Mouse (Mus musculus): ENCODE measurements around the gene Dgkz. TPM values are rescaled to one million over a fixed set of nuclear protein-coding genes. Genes with fewer than 3 reads are reported as not detected.

The Dgkz gene
- total RNA-seq, 2 experiments from 2014 or later, result 499 to 596 TPM

GRCm38 (mm10) chr2:91997905-91998608 is 22.4 kb upstream of the Dgkz start:
- no peak for DNase-seq (ENCODE audit: low spot score in 2 of 2)

- no peak for DNase-seq (ENCODE audit: low spot score in 2 of 2)
Measured at GRCm38 (mm10) chr2:91996006-91996405, 20.3 kb upstream of the Dgkz start.

- no peak for DNase-seq (ENCODE audit: low spot score in 2 of 2)
Measured at GRCm38 (mm10) chr2:91993409-91993808, 17.7 kb upstream of the Dgkz start.

- no peak for DNase-seq (ENCODE audit: low spot score in 2 of 2)
Measured at GRCm38 (mm10) chr2:91989750-91990149, 14.1 kb upstream of the Dgkz start.

- peak; percentile 69 to 89 for DNase-seq (ENCODE audit: low spot score in 2 of 2)
Measured at GRCm38 (mm10) chr2:91987542-91987941, 11.9 kb upstream of the Dgkz start.

GRCm38 (mm10) chr2:91986071-91986470 is 10.4 kb upstream of the Dgkz start:
- DNase-seq (ENCODE audit: low spot score in 2 of 2), result no peak

GRCm38 (mm10) chr2:91984906-91985525 is 9.4 kb upstream of the Dgkz start:
- DNase-seq (ENCODE audit: low spot score in 2 of 2), result no peak

GRCm38 (mm10) chr2:91984439-91984838 is 8.8 kb upstream of the Dgkz start:
- no peak for DNase-seq (ENCODE audit: low spot score in 2 of 2)

GRCm38 (mm10) chr2:91980830-91981229 is 5.2 kb upstream of the Dgkz start:
- no peak for DNase-seq (ENCODE audit: low spot score in 2 of 2)

GRCm38 (mm10) chr2:91980245-91980644 is 4.6 kb upstream of the Dgkz start:
- DNase-seq (ENCODE audit: low spot score in 2 of 2), result no peak

- no peak for DNase-seq (ENCODE audit: low spot score in 2 of 2)
Measured at GRCm38 (mm10) chr2:91978547-91978946, 2.9 kb upstream of the Dgkz start.

GRCm38 (mm10) chr2:91977960-91978359 is 2.3 kb upstream of the Dgkz start:
- DNase-seq (ENCODE audit: low spot score in 2 of 2), result no peak

- DNase-seq (ENCODE audit: low spot score in 2 of 2), result no peak
Measured at GRCm38 (mm10) chr2:91973416-91974135, 2.1 kb downstream of the Dgkz start.

- DNase-seq (ENCODE audit: low spot score in 2 of 2), result no peak
Measured at GRCm38 (mm10) chr2:91972121-91972566, 3.5 kb downstream of the Dgkz start.

GRCm38 (mm10) chr2:91971231-91972097 is 4.2 kb downstream of the Dgkz start:
- DNase-seq (ENCODE audit: low spot score in 2 of 2), result peak in 1 of 2 experiments; percentile 67

GRCm38 (mm10) chr2:91967962-91968361 is 7.7 kb downstream of the Dgkz start:
- DNase-seq (ENCODE audit: low spot score in 2 of 2), result no peak

GRCm38 (mm10) chr2:91966367-91966766 is 9.3 kb downstream of the Dgkz start:
- no peak for DNase-seq (ENCODE audit: low spot score in 2 of 2)

GRCm38 (mm10) chr2:91965417-91965816 is 10.2 kb downstream of the Dgkz start:
- DNase-seq (ENCODE audit: low spot score in 2 of 2), result no peak

GRCm38 (mm10) chr2:91964610-91965204 is 11.0 kb downstream of the Dgkz start:
- no peak for DNase-seq (ENCODE audit: low spot score in 2 of 2)

- peak; percentile 91 to 94 for DNase-seq (ENCODE audit: low spot score in 2 of 2)
Measured at GRCm38 (mm10) chr2:91963443-91963932, 12.2 kb downstream of the Dgkz start.

Data from layer of hippocampus, adult 18-20 months (tissue).